Mouse (Mus musculus): ENCODE results near the gene Hspbap1. TPM values are rescaled to one million over a fixed set of nuclear protein-coding genes. Genes with fewer than 3 reads are reported as not detected.

Hspbap1 gene
- polyA plus RNA-seq (2016; fragmentation: Nextera tagmentation; extraction: Ambion mirVana) = 20.2 and 22.2 TPM in 2 replicates

DNA sequence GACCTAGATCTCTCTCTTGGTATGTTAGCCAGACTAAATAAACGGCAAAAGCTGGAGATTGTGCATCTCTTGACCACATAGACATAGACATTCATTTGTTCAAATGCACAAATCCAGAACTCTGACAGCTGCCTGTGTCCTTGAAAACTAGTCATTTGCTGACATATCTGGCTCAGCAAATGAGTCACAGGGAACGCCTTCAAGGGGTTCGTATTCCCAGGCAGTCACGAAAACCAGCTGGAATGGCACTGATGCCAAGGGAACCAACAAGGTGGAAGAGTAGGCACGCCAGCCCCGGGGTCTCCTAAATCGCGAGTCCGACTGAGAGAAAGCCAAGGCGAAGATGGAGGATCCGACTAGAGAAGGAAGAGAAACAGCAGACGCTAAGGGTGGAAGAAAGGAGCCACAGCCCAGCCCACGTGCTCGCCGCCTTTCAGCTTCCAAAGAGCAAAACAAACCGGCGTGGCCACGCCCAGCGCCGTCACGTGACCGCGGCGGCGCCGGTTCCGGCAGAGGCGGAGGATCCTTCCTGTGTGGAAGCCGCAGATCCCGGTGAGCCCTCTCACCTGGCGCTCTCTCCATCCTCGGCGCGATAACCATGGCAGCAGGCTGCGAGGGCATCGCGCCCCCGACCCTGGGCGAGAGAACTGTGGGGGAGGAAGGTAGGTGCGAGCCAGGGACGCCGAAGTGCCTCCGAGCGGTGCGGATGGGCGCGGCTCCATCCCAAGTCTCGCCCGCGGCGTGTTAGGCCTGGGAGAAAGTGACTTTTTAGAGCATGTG, at the start of gene Hspbap1:
TSS of gene Hspbap1 (plus strand) at position 498 of the 780 bp plus-strand sequence.
- Histone ChIP-seq H3K27me3 (no peaks in the 10 kb centered on the region), H3K9me3 (no peaks in the 10 kb centered on the region), H3K4me3 (replicated peaks) (peak within 1 kb of the TSS; percentile 91), H3K9ac (peak within 1 kb of the TSS; percentile 95), H3K4me1 (peaks cover 36% of the 10 kb centered on the region), H3K27ac (peak within 1 kb of the TSS; percentile 73; the same call in 1 of the 2 replicates), H3K36me3 (replicated peaks) (no peaks in the 10 kb centered on the region), H3K4me2 (peak within 1 kb of the TSS; percentile 72)
- WGBS = under 1% methylated on average over 51 of the region's 51 CpGs
- peak; percentile 79 for ATAC-seq (ENCODE audit: low FRiP score)

- Histone ChIP-seq H3K4me3 (replicated peaks) (no peak overlapping the region), H3K27me3 (no peaks in the 10 kb centered on the region), H3K27ac (no peak overlapping the region), H3K36me3 (replicated peaks) (no peaks in the 10 kb centered on the region; the same call in 1 of the 2 replicates), H3K4me2 (no peak overlapping the region), H3K4me1 (peaks cover 12% of the 10 kb centered on the region), H3K9me3 (no peaks in the 10 kb centered on the region), H3K9ac (no peak overlapping the region)
- ATAC-seq (ENCODE audit: low FRiP score) = no peak
- 82% methylated on average over 6 of the region's 6 CpGs for WGBS
Observed at GRCm38 (mm10) chr16:35724561-35724960, 45.6 kb upstream of the Hspbap1 start.

- ATAC-seq (ENCODE audit: low FRiP score) = no peak
- Histone ChIP-seq H3K9ac (no peak overlapping the region), H3K27me3 (no peaks in the 10 kb centered on the region), H3K4me1 (peaks cover 14% of the 10 kb centered on the region), H3K36me3 (replicated peaks) (no peaks in the 10 kb centered on the region; the same call in 1 of the 2 replicates), H3K27ac (no peak overlapping the region), H3K9me3 (no peaks in the 10 kb centered on the region), H3K4me2 (no peak overlapping the region), H3K4me3 (replicated peaks) (no peak overlapping the region)
- WGBS = 81% methylated on average over 2 of the region's 2 CpGs
Observed at GRCm38 (mm10) chr16:35726601-35727000, 43.6 kb upstream of the Hspbap1 start.

- no peaks in the 10 kb centered on the region for H3K9me3 ChIP-seq
- peaks cover 2% of the 10 kb centered on the region; the same call in 1 of the 2 replicates for H3K36me3 ChIP-seq (replicated peaks)
- no peak overlapping the region for H3K4me2 ChIP-seq
- WGBS = 24% methylated on average over 8 of the region's 8 CpGs
- H3K9ac ChIP-seq = no peak overlapping the region
- ATAC-seq (ENCODE audit: low FRiP score) = peak; percentile 96
- no peaks in the 10 kb centered on the region for H3K27me3 ChIP-seq
- peak overlapping the region; percentile 80 for H3K27ac ChIP-seq
- peaks cover 14% of the 10 kb centered on the region for H3K4me1 ChIP-seq
- H3K4me3 ChIP-seq (replicated peaks) = no peak overlapping the region
Observed at GRCm38 (mm10) chr16:35729151-35729738, 40.9 kb upstream of the Hspbap1 start.

GRCm38 (mm10) chr16:35732096-35732495, 38.1 kb upstream of the Hspbap1 start:
- 82% methylated on average over 7 of the region's 7 CpGs for WGBS

GRCm38 (mm10) chr16:35734038-35734437, 36.1 kb upstream of the Hspbap1 start:
- H3K9me3 ChIP-seq = no peaks in the 10 kb centered on the region
- no peak overlapping the region for H3K9ac ChIP-seq
- no peak overlapping the region for H3K27ac ChIP-seq
- H3K4me2 ChIP-seq = no peak overlapping the region
- H3K4me3 ChIP-seq (replicated peaks) = no peak overlapping the region
- no peaks in the 10 kb centered on the region for H3K27me3 ChIP-seq
- 14% methylated on average over 6 of the region's 6 CpGs for WGBS
- H3K4me1 ChIP-seq = peaks cover 18% of the 10 kb centered on the region
- no peak for ATAC-seq (ENCODE audit: low FRiP score)
- 0 out of 2 replicates have a peak, but pooled peaks cover 2% of the 10 kb centered on the region for H3K36me3 ChIP-seq (replicated peaks)

More at GRCm38 (mm10) chr16:35732096-35732495, 38.1 kb upstream of the Hspbap1 start:
- 0 out of 2 replicates have a peak overlapping the region, but pooled peaks have one; percentile 19 for H3K27ac ChIP-seq
- no peaks in the 10 kb centered on the region for H3K9me3 ChIP-seq
- no peaks in the 10 kb centered on the region for H3K27me3 ChIP-seq
- H3K9ac ChIP-seq = no peak overlapping the region
- peaks cover 14% of the 10 kb centered on the region for H3K4me1 ChIP-seq
- no peak for ATAC-seq (ENCODE audit: low FRiP score)
- peaks cover 2% of the 10 kb centered on the region; the same call in 1 of the 2 replicates for H3K36me3 ChIP-seq (replicated peaks)
- H3K4me3 ChIP-seq (replicated peaks) = no peak overlapping the region
- H3K4me2 ChIP-seq = no peak overlapping the region

GRCm38 (mm10) chr16:35738096-35738767, 31.9 kb upstream of the Hspbap1 start:
- Histone ChIP-seq H3K9me3 (no peaks in the 10 kb centered on the region), H3K4me2 (no peak overlapping the region), H3K27ac (no peak overlapping the region), H3K4me3 (replicated peaks) (no peak overlapping the region), H3K4me1 (peaks cover 11% of the 10 kb centered on the region), H3K27me3 (no peaks in the 10 kb centered on the region), H3K36me3 (replicated peaks) (0 out of 2 replicates have a peak, but pooled peaks cover 2% of the 10 kb centered on the region), H3K9ac (no peak overlapping the region)
- ATAC-seq (ENCODE audit: low FRiP score) = no peak
- 61% methylated on average over 7 of the region's 7 CpGs for WGBS

DNA sequence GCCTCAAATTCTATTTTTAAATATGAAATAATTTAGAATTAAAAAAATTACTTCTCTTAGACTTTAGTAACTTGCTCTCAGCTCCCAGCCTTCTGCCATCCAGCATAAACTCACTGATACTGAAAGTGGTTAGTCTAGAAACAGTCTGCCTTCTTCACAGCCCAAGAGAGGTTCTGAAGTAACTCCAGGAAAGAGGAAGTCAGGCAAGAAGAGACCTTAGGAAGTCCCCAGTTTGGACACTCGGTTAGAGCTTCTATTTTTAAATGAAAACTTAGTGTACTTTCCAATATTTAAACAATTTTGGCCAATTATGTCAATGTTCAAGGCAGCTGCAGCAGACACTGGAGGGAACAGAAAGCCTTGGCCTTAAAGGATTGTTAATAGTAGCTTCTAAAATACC, 30.6 kb upstream of the Hspbap1 start:
- WGBS = 79% methylated on average over 1 of the region's 1 CpGs
- Histone ChIP-seq H3K36me3 (replicated peaks) (no peaks in the 10 kb centered on the region), H3K27ac (no peak overlapping the region), H3K9ac (no peak overlapping the region), H3K4me2 (no peak overlapping the region), H3K4me1 (peaks cover 11% of the 10 kb centered on the region), H3K27me3 (no peaks in the 10 kb centered on the region), H3K9me3 (no peaks in the 10 kb centered on the region), H3K4me3 (replicated peaks) (no peak overlapping the region)
- no peak for ATAC-seq (ENCODE audit: low FRiP score)

- no peak for ATAC-seq (ENCODE audit: low FRiP score)
- H3K9me3 ChIP-seq = no peaks in the 10 kb centered on the region
- no peak overlapping the region for H3K9ac ChIP-seq
- no peak overlapping the region for H3K27ac ChIP-seq
- H3K4me3 ChIP-seq (replicated peaks) = no peak overlapping the region
- no peak overlapping the region for H3K4me2 ChIP-seq
- H3K4me1 ChIP-seq = peaks cover 11% of the 10 kb centered on the region
- no peaks in the 10 kb centered on the region for H3K27me3 ChIP-seq
- whole genome bisulfite sequencing = 71% methylated on average over 12 of the region's 12 CpGs
- no peaks in the 10 kb centered on the region for H3K36me3 ChIP-seq (replicated peaks)
Observed at GRCm38 (mm10) chr16:35740357-35740756, 29.8 kb upstream of the Hspbap1 start.

DNA sequence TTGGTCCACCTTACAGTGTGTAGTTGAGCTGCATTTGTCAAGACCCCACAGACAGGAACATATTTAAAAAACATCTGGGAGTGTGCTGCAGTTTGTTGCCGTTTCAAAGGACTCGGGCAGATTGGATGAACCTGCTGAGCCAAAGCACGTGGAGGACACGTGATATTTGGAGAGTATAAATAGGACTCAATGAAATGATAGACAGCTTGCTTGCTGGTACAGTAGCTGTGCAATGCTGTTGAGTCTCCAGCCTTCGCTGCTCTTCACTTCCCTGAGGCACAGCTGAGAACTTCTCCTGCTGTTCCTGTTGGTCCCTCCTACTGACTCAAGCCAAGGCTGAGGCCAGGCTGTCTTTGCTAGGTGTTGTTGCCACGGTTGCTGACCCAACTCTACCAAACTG, 29.2 kb upstream of the Hspbap1 start:
- no peak overlapping the region for H3K27ac ChIP-seq
- H3K9me3 ChIP-seq = no peaks in the 10 kb centered on the region
- peaks cover 11% of the 10 kb centered on the region for H3K4me1 ChIP-seq
- no peaks in the 10 kb centered on the region for H3K36me3 ChIP-seq (replicated peaks)
- ATAC-seq (ENCODE audit: low FRiP score) = no peak
- no peak overlapping the region for H3K9ac ChIP-seq
- no peak overlapping the region for H3K4me3 ChIP-seq (replicated peaks)
- 88% methylated on average over 6 of the region's 6 CpGs for WGBS
- no peaks in the 10 kb centered on the region for H3K27me3 ChIP-seq
- H3K4me2 ChIP-seq = no peak overlapping the region

DNA sequence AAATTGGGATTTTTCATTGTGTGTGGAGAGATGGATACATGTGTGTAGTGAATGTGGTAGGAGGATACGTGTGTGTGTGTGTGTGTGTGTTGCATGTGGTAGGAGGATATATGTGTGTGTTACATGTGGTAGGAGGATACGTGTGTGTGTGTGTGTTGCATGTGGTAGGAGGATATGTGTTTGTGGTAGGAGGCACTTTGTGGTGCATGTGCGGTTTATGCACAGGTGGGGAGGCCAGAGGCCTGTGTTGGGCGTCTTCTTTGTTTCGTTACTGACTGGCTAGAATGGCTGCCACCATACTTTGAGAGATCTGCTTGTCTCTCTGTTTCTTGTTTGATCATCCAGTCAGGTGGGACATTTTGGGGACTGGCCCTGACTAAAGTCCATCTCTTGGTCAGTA, 28.6 kb upstream of the Hspbap1 start:
- Histone ChIP-seq H3K27me3 (no peaks in the 10 kb centered on the region), H3K36me3 (replicated peaks) (no peaks in the 10 kb centered on the region), H3K4me1 (peaks cover 11% of the 10 kb centered on the region), H3K27ac (no peak overlapping the region), H3K4me3 (replicated peaks) (no peak overlapping the region), H3K9me3 (no peaks in the 10 kb centered on the region), H3K4me2 (no peak overlapping the region), H3K9ac (no peak overlapping the region)
- no peak for ATAC-seq (ENCODE audit: low FRiP score)
- WGBS = over 99% methylated on average over 5 of the region's 5 CpGs

- no peak overlapping the region for H3K27ac ChIP-seq
- WGBS = 94% methylated on average over 12 of the region's 12 CpGs
- H3K27me3 ChIP-seq = no peaks in the 10 kb centered on the region
- no peaks in the 10 kb centered on the region for H3K9me3 ChIP-seq
- no peak overlapping the region for H3K4me3 ChIP-seq (replicated peaks)
- H3K36me3 ChIP-seq (replicated peaks) = no peaks in the 10 kb centered on the region
- peaks cover 11% of the 10 kb centered on the region for H3K4me1 ChIP-seq
- no peak for ATAC-seq (ENCODE audit: low FRiP score)
- H3K4me2 ChIP-seq = no peak overlapping the region
- no peak overlapping the region for H3K9ac ChIP-seq
Observed at GRCm38 (mm10) chr16:35742251-35742937, 27.8 kb upstream of the Hspbap1 start.

Measured in forebrain, embryonic 12.5 days (tissue).